Mouse (Mus musculus) myocyte (in vitro differentiated cells): ENCODE measurements at regions not wholly inside any gene's neighbourhood (a gene's known extent, or its start where the extent isn't known, plus 50 kb on each side); places are given as distances from the start of the nearest gene placed in this dataset.

Source experiments
- H3K27me3 ChIP-seq: one replicate; pipeline ENCODE4 v1.6.1; 2011; ENCODE audit not compliant: control insufficient read depth, insufficient read depth, insufficient read length
- H3K36me3 ChIP-seq: one replicate; pipeline ENCODE4 v1.6.1; 2011; ENCODE audit not compliant: control insufficient read depth, insufficient read depth
- H3K4me2 ChIP-seq: one replicate; pipeline ENCODE4 v1.6.1; 2011; ENCODE audit warnings: low read depth, control low read depth
- H3K4me3 ChIP-seq: one replicate; pipeline ENCODE4 v1.5.1; 2011; ENCODE audit warnings: mild to moderate bottlenecking, control low read depth, moderate library complexity
- H3K79me2 ChIP-seq: one replicate; pipeline ENCODE4 v1.6.1; 2011; ENCODE audit not compliant: control insufficient read depth, insufficient read depth
- H3ac ChIP-seq: one replicate; pipeline ENCODE4 v1.6.1; 2011; ENCODE audit not compliant: control insufficient read depth, insufficient read length
- CEBPB ChIP-seq: IDR thresholded peaks from 2 replicates; pipeline ENCODE4 v1.6.1; 2011; ENCODE audit warnings: mild to moderate bottlenecking, moderate library complexity; ENCODE audit not compliant: poor library complexity, insufficient read depth, severe bottlenecking
- E2F4 ChIP-seq: IDR thresholded peaks from one replicate; pipeline ENCODE4 v1.6.1; 2011; ENCODE audit warnings: mild to moderate bottlenecking, control low read depth, moderate library complexity; ENCODE audit not compliant: insufficient read depth
- MAX ChIP-seq: IDR thresholded peaks from one replicate; pipeline ENCODE4 v1.6.1; 2011; ENCODE audit warnings: low read depth, mild to moderate bottlenecking, control low read depth
- MYOD1 ChIP-seq, 3 experiments: IDR thresholded peaks; one replicate each; pipeline ENCODE4 v1.6.1; 2011; ENCODE audit warnings: control low read depth in 2 of 3, low read depth in 2 of 3, mild to moderate bottlenecking in 2 of 3, moderate library complexity in 1 of 3; ENCODE audit not compliant: insufficient read length in 2 of 3, control insufficient read depth in 1 of 3
- MYOG ChIP-seq, 3 experiments: IDR thresholded peaks; one replicate each; pipeline ENCODE4 v1.6.1; 2011; ENCODE audit warnings: control low read depth in 2 of 3, low read depth in 2 of 3, mild to moderate bottlenecking in 2 of 3; ENCODE audit not compliant: insufficient read length in 2 of 3, control insufficient read depth in 1 of 3, insufficient read depth in 1 of 3
- POLR2A ChIP-seq: IDR thresholded peaks from one replicate; pipeline ENCODE4 v1.6.1; 2011; ENCODE audit warnings: low read depth, mild to moderate bottlenecking, control low read depth, moderate library complexity; ENCODE audit not compliant: insufficient read length
- POLR2AphosphoS2 ChIP-seq: IDR thresholded peaks from one replicate; pipeline ENCODE4 v1.6.1; 2011; ENCODE audit warnings: low read depth, control low read depth; ENCODE audit not compliant: insufficient read length
- REST ChIP-seq: IDR thresholded peaks from one replicate; pipeline ENCODE4 v1.6.1; 2011; ENCODE audit warnings: mild to moderate bottlenecking, control low read depth, moderate library complexity; ENCODE audit not compliant: insufficient read depth, insufficient read length
- SRF ChIP-seq: IDR thresholded peaks from one replicate; pipeline ENCODE4 v1.6.1; 2011; ENCODE audit warnings: low read depth; ENCODE audit not compliant: control insufficient read depth, insufficient read length
- TCF12 ChIP-seq: IDR thresholded peaks from one replicate; pipeline ENCODE4 v1.6.1; 2011; ENCODE audit warnings: mild to moderate bottlenecking, control low read depth; ENCODE audit not compliant: poor library complexity, insufficient read depth, severe bottlenecking
- TCF3 ChIP-seq: IDR thresholded peaks from one replicate; pipeline ENCODE4 v1.6.1; 2011; ENCODE audit warnings: low read depth, control low read depth; ENCODE audit not compliant: insufficient read length
- USF1 ChIP-seq: IDR thresholded peaks from one replicate; pipeline ENCODE4 v1.6.1; 2011; ENCODE audit warnings: low read depth, mild to moderate bottlenecking, control low read depth, moderate library complexity

DNA sequence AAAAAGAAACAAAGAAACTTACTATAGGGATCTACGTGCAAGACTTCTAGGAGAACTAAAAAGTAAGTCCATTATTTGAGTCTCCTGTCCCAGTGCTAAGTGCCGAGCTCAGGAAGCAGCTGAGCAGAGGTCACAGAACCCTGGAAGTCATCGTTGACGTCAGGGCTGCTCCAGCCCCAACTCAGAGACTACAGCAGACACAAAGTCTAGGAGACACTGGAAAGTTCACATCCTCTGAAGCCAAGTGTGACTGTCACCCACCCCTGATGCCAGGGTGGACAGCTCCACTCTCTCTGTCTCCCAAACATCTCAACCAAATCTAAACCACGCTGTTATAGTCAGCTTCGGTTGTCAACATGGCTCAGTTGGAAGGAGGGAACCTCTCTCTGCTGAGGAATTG, 124.9 kb downstream of the Rpap3 start:
- no peaks in the 10 kb centered on the region for H3K36me3 ChIP-seq
- H3K79me2 ChIP-seq, result no peaks in the 10 kb centered on the region
- no peaks in the 10 kb centered on the region for H3K27me3 ChIP-seq
- H3K4me3 ChIP-seq, result no peak overlapping the region
- H3K4me2 ChIP-seq, result no peak overlapping the region
- H3ac ChIP-seq, result no peak overlapping the region
- TF ChIP-seq TCF12, result no peak
- TF ChIP-seq SRF, result no peak
- TF ChIP-seq REST, result no peak
- no peak for TF ChIP-seq MAX
- no peak for TF ChIP-seq E2F4
- TF ChIP-seq POLR2AphosphoS2, result no peak
- no peak for TF ChIP-seq MYOG (IDR thresholded peaks at IDR 0.05; ENCODE audit: control insufficient read depth in 1 of 3, insufficient read depth in 1 of 3, insufficient read length in 2 of 3, low read depth in 2 of 3)
- TF ChIP-seq CEBPB, result no peak
- TF ChIP-seq TCF3, result no peak
- TF ChIP-seq USF1, result no peak
- no peak for TF ChIP-seq POLR2A
- TF ChIP-seq MYOD1 (IDR thresholded peaks at IDR 0.05; ENCODE audit: control insufficient read depth in 1 of 3, insufficient read length in 2 of 3, low read depth in 2 of 3), result no peak

GRCm38 (mm10) chr15:97578046-97578445, 127.6 kb downstream of the Rpap3 start:
- Histone ChIP-seq H3K4me3 (no peak overlapping the region), H3K4me2 (no peak overlapping the region), H3ac (no peak overlapping the region), H3K36me3 (no peaks in the 10 kb centered on the region), H3K27me3 (no peaks in the 10 kb centered on the region), H3K79me2 (no peaks in the 10 kb centered on the region)
- no peak for TF ChIP-seq POLR2A
- TF ChIP-seq TCF3, result no peak
- no peak for TF ChIP-seq TCF12
- TF ChIP-seq E2F4, result no peak
- no peak for TF ChIP-seq CEBPB
- no peak for TF ChIP-seq MYOD1 (IDR thresholded peaks at IDR 0.05; ENCODE audit: control insufficient read depth in 1 of 3, insufficient read length in 2 of 3, low read depth in 2 of 3)
- no peak for TF ChIP-seq USF1
- no peak for TF ChIP-seq SRF
- no peak for TF ChIP-seq POLR2AphosphoS2
- no peak for TF ChIP-seq MAX
- TF ChIP-seq MYOG (IDR thresholded peaks at IDR 0.05; ENCODE audit: control insufficient read depth in 1 of 3, insufficient read depth in 1 of 3, insufficient read length in 2 of 3, low read depth in 2 of 3), result no peak
- TF ChIP-seq REST, result no peak

- Histone ChIP-seq H3ac (no peak overlapping the region), H3K4me3 (no peak overlapping the region), H3K36me3 (no peaks in the 10 kb centered on the region), H3K4me2 (no peak overlapping the region), H3K27me3 (no peaks in the 10 kb centered on the region), H3K79me2 (no peaks in the 10 kb centered on the region)
- no peak for TF ChIP-seq MYOD1 (IDR thresholded peaks at IDR 0.05; ENCODE audit: control insufficient read depth in 1 of 3, insufficient read length in 2 of 3, low read depth in 2 of 3)
- TF ChIP-seq POLR2A, result no peak
- TF ChIP-seq SRF, result no peak
- TF ChIP-seq E2F4, result no peak
- no peak for TF ChIP-seq REST
- no peak for TF ChIP-seq POLR2AphosphoS2
- no peak for TF ChIP-seq CEBPB
- TF ChIP-seq MAX, result no peak
- no peak for TF ChIP-seq TCF12
- no peak for TF ChIP-seq MYOG (IDR thresholded peaks at IDR 0.05; ENCODE audit: control insufficient read depth in 1 of 3, insufficient read depth in 1 of 3, insufficient read length in 2 of 3, low read depth in 2 of 3)
- no peak for TF ChIP-seq USF1
- TF ChIP-seq TCF3, result no peak
Observed at GRCm38 (mm10) chr15:97577196-97577595, 128.4 kb downstream of the Rpap3 start.

DNA sequence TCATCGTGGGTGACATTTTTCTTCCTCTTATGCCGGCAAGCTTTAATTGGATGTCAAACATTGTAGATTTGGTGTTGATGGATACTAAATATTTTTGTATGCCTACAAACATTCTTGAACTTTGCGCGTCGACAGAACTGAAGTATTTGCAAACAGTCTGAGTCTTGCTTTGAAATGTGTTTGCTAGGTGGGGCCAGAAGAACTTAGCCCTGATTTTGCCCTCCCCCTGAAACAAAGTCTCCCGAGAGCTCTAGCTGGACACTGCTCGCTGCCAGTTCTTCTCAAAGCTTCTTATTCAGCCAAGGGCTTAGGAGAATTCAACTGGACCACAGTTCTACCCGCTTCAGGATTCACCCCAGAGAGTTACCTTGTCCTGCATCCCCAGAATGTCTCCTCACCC, 133.0 kb downstream of the Rpap3 start:
- no peaks in the 10 kb centered on the region for H3K79me2 ChIP-seq
- H3K4me3 ChIP-seq, result no peak overlapping the region
- no peak overlapping the region for H3ac ChIP-seq
- no peaks in the 10 kb centered on the region for H3K27me3 ChIP-seq
- TF ChIP-seq SRF, result no peak
- no peak for TF ChIP-seq TCF12
- TF ChIP-seq POLR2A, result no peak
- TF ChIP-seq POLR2AphosphoS2, result no peak
- TF ChIP-seq E2F4, result no peak
- TF ChIP-seq MYOG (IDR thresholded peaks at IDR 0.05; ENCODE audit: control insufficient read depth in 1 of 3, insufficient read depth in 1 of 3, insufficient read length in 2 of 3, low read depth in 2 of 3), result no peak
- TF ChIP-seq USF1, result no peak
- TF ChIP-seq REST, result no peak
- TF ChIP-seq CEBPB, result no peak
- TF ChIP-seq TCF3, result no peak
- no peak for TF ChIP-seq MAX
- TF ChIP-seq MYOD1 (IDR thresholded peaks at IDR 0.05; ENCODE audit: control insufficient read depth in 1 of 3, insufficient read length in 2 of 3, low read depth in 2 of 3), result no peak
- H3K36me3 ChIP-seq, result no peaks in the 10 kb centered on the region
- H3K4me2 ChIP-seq, result no peak overlapping the region

DNA sequence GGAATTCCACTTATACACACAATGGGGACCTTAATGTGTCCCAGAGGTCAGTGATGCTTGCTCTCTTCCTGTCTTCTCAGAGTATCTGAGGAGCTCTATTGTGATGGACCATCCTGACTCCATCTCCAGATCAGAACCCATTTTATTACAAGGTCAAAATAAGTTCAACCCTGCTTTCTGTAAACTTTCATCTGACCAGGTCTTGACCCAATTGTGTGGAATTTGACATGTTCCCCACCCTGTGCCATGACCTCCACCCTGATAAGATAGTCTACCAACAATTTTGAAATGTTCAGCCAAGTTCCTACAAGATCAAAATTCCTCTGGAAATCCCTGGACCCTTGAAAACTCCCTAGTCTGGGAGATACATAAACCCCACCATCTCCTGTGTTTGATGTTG, 133.7 kb downstream of the Rpap3 start:
- no peaks in the 10 kb centered on the region for H3K36me3 ChIP-seq
- no peak overlapping the region for H3K4me2 ChIP-seq
- no peak overlapping the region for H3K4me3 ChIP-seq
- no peaks in the 10 kb centered on the region for H3K27me3 ChIP-seq
- H3ac ChIP-seq, result no peak overlapping the region
- H3K79me2 ChIP-seq, result no peaks in the 10 kb centered on the region
- TF ChIP-seq SRF, result no peak
- TF ChIP-seq POLR2A, result no peak
- no peak for TF ChIP-seq POLR2AphosphoS2
- no peak for TF ChIP-seq E2F4
- TF ChIP-seq MYOD1 (IDR thresholded peaks at IDR 0.05; ENCODE audit: control insufficient read depth in 1 of 3, insufficient read length in 2 of 3, low read depth in 2 of 3), result no peak
- no peak for TF ChIP-seq MAX
- no peak for TF ChIP-seq CEBPB
- TF ChIP-seq REST, result no peak
- no peak for TF ChIP-seq MYOG (IDR thresholded peaks at IDR 0.05; ENCODE audit: control insufficient read depth in 1 of 3, insufficient read depth in 1 of 3, insufficient read length in 2 of 3, low read depth in 2 of 3)
- TF ChIP-seq USF1, result no peak
- TF ChIP-seq TCF3, result no peak
- TF ChIP-seq TCF12, result no peak
